Comparison of ENCODE assay signal across 13 mouse cellular contexts in the genomic region with DNA sequence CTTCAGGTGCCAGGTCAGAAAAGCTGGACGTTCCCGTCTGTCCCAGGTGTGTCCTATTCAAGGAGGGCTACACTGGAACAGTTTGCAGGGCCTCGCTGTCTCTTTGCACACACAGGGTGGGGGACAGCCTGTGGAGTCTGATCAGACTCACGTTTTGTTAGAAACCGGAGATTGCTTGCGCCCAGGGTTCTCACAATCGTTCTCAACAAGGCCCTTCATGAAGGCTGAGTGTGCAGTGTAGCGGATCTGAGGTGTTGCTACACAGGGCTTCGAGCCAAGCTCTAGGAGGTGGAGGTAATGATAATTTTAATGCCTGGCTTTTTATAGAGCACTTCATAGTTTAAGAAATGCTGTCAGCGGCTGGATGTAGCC. TPM values are rescaled to one million over a fixed set of nuclear protein-coding genes. Genes with fewer than 3 reads are reported as not detected.
DNase-seq lines count a peak whose midpoint lies in the region; ATAC-seq and TF ChIP-seq lines count a peak whose summit lies in the region.
"Had no signal": no experiment of that assay in that cellular context is flagged by ENCODE, and none has a peak within 500 bp of the region (broad histone marks: within the 10 kb centered on the region; RNA-seq: fewer than 3 reads in every experiment).

No protein-coding gene starts in this region.

- H3K9me3 ChIP-seq in heart, postnatal 0 days (replicated peaks; ENCODE audit: control insufficient read depth, low read length): 0 out of 2 replicates have a peak, but pooled peaks cover 1% of the 10 kb centered on the region
- peaks cover 15% of the 10 kb centered on the region for H3K9me3 ChIP-seq in embryonic facial prominence, embryonic 10.5 days
- no peaks in the 10 kb centered on the region; the same call in 1 of the 2 replicates for H3K9me3 ChIP-seq in lung, embryonic 14.5 days (ENCODE audit: low read depth, low read length)
- H3K9me3 ChIP-seq: liver, embryonic 15.5 days had no signal

- peak overlapping the region; percentile 26 for H3K4me2 ChIP-seq in heart, postnatal 0 days (ENCODE audit: low read depth, low read length)
- H3K4me2 ChIP-seq in lung, embryonic 14.5 days: no peak overlapping the region
- H3K4me2 ChIP-seq: liver, embryonic 15.5 days; midbrain, embryonic 12.5 days had no signal

- peak overlapping the region; percentile 44 for H3K27ac ChIP-seq in heart, postnatal 0 days (ENCODE audit: low read depth)
- H3K27ac ChIP-seq in embryonic facial prominence, embryonic 10.5 days (replicated peaks): peak overlapping the region; percentile 79
- no peak overlapping the region for H3K27ac ChIP-seq in lung, embryonic 14.5 days (ENCODE audit: low read depth)
- H3K27ac ChIP-seq: liver, embryonic 15.5 days; midbrain, embryonic 12.5 days had no signal

- peaks cover 6% of the 10 kb centered on the region; the same call in 1 of the 2 replicates for H3K4me1 ChIP-seq in heart, postnatal 0 days (ENCODE audit: control insufficient read depth, insufficient read depth)
- peaks cover 46% of the 10 kb centered on the region for H3K4me1 ChIP-seq in embryonic facial prominence, embryonic 10.5 days
- no peaks in the 10 kb centered on the region for H3K4me1 ChIP-seq in lung, embryonic 14.5 days (ENCODE audit: insufficient read depth)
- H3K4me1 ChIP-seq: liver, embryonic 15.5 days had no signal

- TF ChIP-seq EP300 in heart, postnatal 0 days (IDR thresholded peaks at IDR 0.05; ENCODE audit: low read depth): no peak

- no peak for TF ChIP-seq CTCF in heart, postnatal 0 days (IDR thresholded peaks at IDR 0.05; ENCODE audit: low read depth)
- no peak for TF ChIP-seq CTCF in lung, embryonic 14.5 days (IDR thresholded peaks at IDR 0.05; ENCODE audit: low read depth)

- H3K9ac ChIP-seq in heart, postnatal 0 days (replicated peaks; ENCODE audit: low read depth, low read length): no peak overlapping the region
- H3K9ac ChIP-seq in lung, embryonic 14.5 days: no peak overlapping the region
- H3K9ac ChIP-seq: liver, embryonic 15.5 days; midbrain, embryonic 12.5 days had no signal

- ATAC-seq in heart, postnatal 0 days (ENCODE audit: insufficient read depth, low read depth): peak; percentile 60
- ATAC-seq in lung, embryonic 14.5 days (ENCODE audit: insufficient read depth): no peak; the same call in 1 of the 2 replicates
- ATAC-seq: intestine, embryonic 16.5 days had no signal

- H3K27me3 ChIP-seq in heart, postnatal 0 days (ENCODE audit: control insufficient read depth, insufficient read depth, low read length): no peaks in the 10 kb centered on the region
- H3K27me3 ChIP-seq in embryonic facial prominence, embryonic 10.5 days (replicated peaks; ENCODE audit: low read depth, poor library complexity, severe bottlenecking): no peaks in the 10 kb centered on the region
- no peaks in the 10 kb centered on the region for H3K27me3 ChIP-seq in lung, embryonic 14.5 days (ENCODE audit: insufficient read depth, low read length)
- H3K27me3 ChIP-seq: liver, embryonic 15.5 days had no signal

- WGBS in heart, postnatal 0 days: 40% methylated on average over 10 of the region's 10 CpGs
- 72% methylated on average over 10 of the region's 10 CpGs for WGBS in embryonic facial prominence, embryonic 10.5 days
- 35% methylated on average over 10 of the region's 10 CpGs for WGBS in lung, embryonic 14.5 days

- peak; percentile 61 for DNase-seq in heart, postnatal 0 days (ENCODE audit: low spot score)
- DNase-seq in heart, adult 11 months: no peak
- DNase-seq in embryonic facial prominence, embryonic 10.5 days (ENCODE audit: low spot score): no peak
- DNase-seq in kidney, adult 9 months: peak; percentile 33
- DNase-seq in lung, embryonic 14.5 days: peak; percentile 23
- no peak for DNase-seq in thymus, postnatal 25 days
- DNase-seq in left cerebral cortex, postnatal 25 days (ENCODE audit: low spot score in 2 of 2): no peak
- DNase-seq in thymus, postnatal 0 days (ENCODE audit: low spot score): no peak
- DNase-seq: adrenal gland, postnatal 10 days; thymus, adult 18-20 months had no signal

- intact Hi-C loops in left cerebral cortex, postnatal 25 days (cut with DNase I): no loop called here

- no peaks in the 10 kb centered on the region for H3K36me3 ChIP-seq in heart, postnatal 0 days (replicated peaks; ENCODE audit: control insufficient read depth, insufficient read depth, low read length)
- 0 out of 2 replicates have a peak, but pooled peaks cover 2% of the 10 kb centered on the region for H3K36me3 ChIP-seq in embryonic facial prominence, embryonic 10.5 days (replicated peaks)
- H3K36me3 ChIP-seq in lung, embryonic 14.5 days (ENCODE audit: insufficient read depth): no peaks in the 10 kb centered on the region
- H3K36me3 ChIP-seq: liver, embryonic 15.5 days; midbrain, embryonic 12.5 days had no signal

- H3K4me3 ChIP-seq in heart, postnatal 0 days (ENCODE audit: low read depth, low read length): no peak overlapping the region
- H3K4me3 ChIP-seq in embryonic facial prominence, embryonic 10.5 days: no peak overlapping the region
- H3K4me3 ChIP-seq in lung, embryonic 14.5 days (ENCODE audit: low read depth, low read length): no peak overlapping the region
- H3K4me3 ChIP-seq: liver, embryonic 15.5 days; midbrain, embryonic 12.5 days had no signal

RNA-seq across cellular contexts. Expression of a gene that starts 42.5 kb away (rescaled TPM):
- total RNA-seq in heart, postnatal 0 days (2014; rRNA removed; ENCODE audit: low replicate concordance): 42.9 and 46.7 TPM in 2 replicates
- 17.8 and 20.9 TPM in 2 replicates for polyA plus RNA-seq in heart, postnatal 0 days (2015; fragmentation: Nextera tagmentation; extraction: Ambion mirVana)
- 17.8 and 18.0 TPM in 2 replicates for polyA plus RNA-seq in embryonic facial prominence, embryonic 10.5 days (2016; fragmentation: Nextera tagmentation; extraction: Ambion mirVana)
- 29.5 and 31.1 TPM in 2 replicates for polyA plus RNA-seq in lung, embryonic 14.5 days (2014; fragmentation: Nextera tagmentation; extraction: Ambion mirVana)
- total RNA-seq in left cerebral cortex, postnatal 25 days (2021): 10 to 100 TPM; 68.3 to 73.2 TPM
- 11.8 and 12.3 TPM in 2 replicates for polyA plus RNA-seq in thymus, postnatal 0 days (2015; fragmentation: Nextera tagmentation; extraction: Ambion mirVana)

Comparison
In these comparisons a context has a peak if more than half of its experiments do, and no peak if none do; other contexts are left out.
1. DNase-seq: peak in heart, postnatal 0 days (single experiment), kidney, adult 9 months (single experiment) and lung, embryonic 14.5 days (single experiment); none in heart, adult 11 months (single experiment), embryonic facial prominence, embryonic 10.5 days (single experiment), thymus, postnatal 25 days (single experiment), left cerebral cortex, postnatal 25 days (0 of 2) and thymus, postnatal 0 days (single experiment).